Mouse (Mus musculus) CH12.LX (cell line): ENCODE results near the gene Pbrm1. TPM values are rescaled to one million over a fixed set of nuclear protein-coding genes. Genes with fewer than 3 reads are reported as not detected.

Experiments
- DNase-seq: peaks from one replicate; pipeline ENCODE4 v3.0.0-alpha.2; 2013; ENCODE audit errors: extremely low read depth
- H3K27ac ChIP-seq: 2 replicates; pipeline ENCODE4 v1.5.1; 2012; ENCODE audit warnings: low read depth, mild to moderate bottlenecking, control low read depth, moderate library complexity; ENCODE audit not compliant: insufficient read depth
- H3K27me3 ChIP-seq: replicated peaks from 2 replicates; pipeline ENCODE3; 2012; ENCODE audit warnings: inconsistent platforms
- H3K36me3 ChIP-seq, 2 experiments: replicated peaks in 1 of 2; 2 replicates each; pipeline versions ENCODE3 to v1.6.1; 2012; ENCODE audit warnings: inconsistent platforms in 1 of 2, low read length in 1 of 2, mild to moderate bottlenecking in 1 of 2, mixed read lengths in 1 of 2, moderate library complexity in 1 of 2; ENCODE audit not compliant: control insufficient read depth in 1 of 2, insufficient read depth in 1 of 2
- H3K4me1 ChIP-seq, 2 experiments: 2 replicates each; pipeline ENCODE4 v1.6.1; 2012; ENCODE audit warnings: inconsistent platforms in 1 of 2, moderate library complexity in 1 of 2; ENCODE audit not compliant: insufficient read depth in 2 of 2, control insufficient read depth in 1 of 2
- H3K4me2 ChIP-seq: 2 replicates; pipeline ENCODE4 v1.6.1; 2012; ENCODE audit warnings: low read depth, mild to moderate bottlenecking, control low read depth; ENCODE audit not compliant: poor library complexity, insufficient read depth, severe bottlenecking
- H3K4me3 ChIP-seq, 3 experiments: fragments of 150-350 bp in 1 of 3; sonication (generic) in 1 of 3; replicated peaks in 1 of 3; 2 replicates each; pipeline versions ENCODE3 to v1.5.1; 2011 to 2012; ENCODE audit warnings: low read depth in 2 of 3, low read length in 2 of 3, mild to moderate bottlenecking in 2 of 3, moderate library complexity in 2 of 3, control low read depth in 1 of 3, improper control_type of control experiment in 1 of 3, inconsistent platforms in 1 of 3, mixed read lengths in 1 of 3; ENCODE audit not compliant: poor library complexity in 1 of 3
- H3K79me2 ChIP-seq: replicated peaks from 2 replicates; pipeline ENCODE4 v1.6.1; 2012; ENCODE audit warnings: mild to moderate bottlenecking, moderate library complexity; ENCODE audit not compliant: control insufficient read depth, poor library complexity, insufficient read depth, severe bottlenecking; ENCODE audit errors: extremely low read depth
- H3K9ac ChIP-seq: 2 replicates; pipeline ENCODE4 v1.6.1; 2012; ENCODE audit warnings: low read depth, mild to moderate bottlenecking, control low read depth, moderate library complexity; ENCODE audit not compliant: insufficient read depth
- H3K9me3 ChIP-seq: replicated peaks from 2 replicates; pipeline ENCODE3; 2012; ENCODE audit warnings: low read length, inconsistent platforms, mixed read lengths
- BHLHE40 ChIP-seq: IDR thresholded peaks from 2 replicates; pipeline ENCODE4 v1.6.1; 2011; ENCODE audit warnings: mild to moderate bottlenecking, low read depth, low read length, improper control_type of control experiment
- CHD2 ChIP-seq: IDR thresholded peaks from 2 replicates; pipeline ENCODE4 v1.6.1; 2011; ENCODE audit warnings: low read length, improper control_type of control experiment
- CTCF ChIP-seq, 2 experiments: IDR thresholded peaks in 1 of 2; conservative IDR thresholded peaks in 1 of 2; 2 replicates each; pipeline ENCODE4 v1.5.1; 2011 to 2012; ENCODE audit warnings: low read depth in 2 of 2, low read length in 2 of 2, improper control_type of control experiment in 1 of 2, inconsistent platforms in 1 of 2, mild to moderate bottlenecking in 1 of 2, moderate library complexity in 1 of 2
- ELF1 ChIP-seq: IDR thresholded peaks from 2 replicates; pipeline ENCODE4 v1.6.1; 2014; ENCODE audit warnings: low read depth, mild to moderate bottlenecking, inconsistent platforms, low read length, improper control_type of control experiment
- GABPA ChIP-seq: IDR thresholded peaks from 2 replicates; pipeline ENCODE4 v1.6.1; 2012; ENCODE audit warnings: low read depth, low read length, improper control_type of control experiment, inconsistent platforms; ENCODE audit not compliant: insufficient replicate concordance
- IRF4 ChIP-seq: IDR thresholded peaks from 2 replicates; pipeline ENCODE4 v1.6.1; 2014; ENCODE audit warnings: low read depth, mild to moderate bottlenecking, inconsistent platforms, low read length, improper control_type of control experiment
- JUND ChIP-seq: conservative IDR thresholded peaks from 2 replicates; pipeline ENCODE4 v1.6.1; 2011; ENCODE audit warnings: low read depth, low read length, improper control_type of control experiment
- MAX ChIP-seq: IDR thresholded peaks from 2 replicates; pipeline ENCODE4 v1.6.1; 2011; ENCODE audit warnings: low read length, improper control_type of control experiment
- MYC ChIP-seq: IDR thresholded peaks from 2 replicates; pipeline ENCODE4 v1.6.1; 2011; ENCODE audit warnings: low read depth, mild to moderate bottlenecking, improper control_type of control experiment, low read length
- POLR2A ChIP-seq: IDR thresholded peaks from 2 replicates; pipeline ENCODE4 v1.6.1; 2011; ENCODE audit warnings: low read depth, mild to moderate bottlenecking, improper control_type of control experiment, low read length
- RAD21 ChIP-seq: IDR thresholded peaks from 2 replicates; pipeline ENCODE4 v1.6.1; 2011; ENCODE audit warnings: low read depth, mild to moderate bottlenecking, low read length, improper control_type of control experiment, moderate library complexity
- RCOR1 ChIP-seq: conservative IDR thresholded peaks from 2 replicates; pipeline ENCODE4 v1.6.1; 2012; ENCODE audit warnings: low read depth, mild to moderate bottlenecking, inconsistent platforms, low read length, improper control_type of control experiment
- TBP ChIP-seq: conservative IDR thresholded peaks from 2 replicates; pipeline ENCODE4 v1.6.1; 2011; ENCODE audit warnings: low read depth, low read length, improper control_type of control experiment
- ZC3H11A ChIP-seq: IDR thresholded peaks from 2 replicates; pipeline ENCODE4 v1.6.1; 2012; ENCODE audit warnings: low read depth, mild to moderate bottlenecking, inconsistent platforms, low read length, improper control_type of control experiment
- dilution Hi-C: fragments of 300-500 bp; cut with MboI; formaldehyde crosslinking; loops from 2 replicates; pipeline ENCODE4 v1.14.3; 2020; ENCODE audit warnings: low sequenced_read_pairs; ENCODE audit not compliant: extremely low pct_unique_long_range_greater_than_20kb, extremely low pct_ligation_motif_present
- in situ Hi-C: fragments of 300-500 bp; cut with MboI; formaldehyde crosslinking; loops from 3 replicates; pipeline ENCODE4 v1.14.3; 2019; ENCODE audit warnings: low sequenced_read_pairs, low pct_ligation_motif_present, low pct_unique_long_range_greater_than_20kb, mixed read lengths
- polyA plus RNA-seq: library from polyadenylated mRNA; unstranded; fragments of >175 nt; gene quantifications from 2 replicates; pipeline ENCODE4 v1.2.1, GENCODE M21; 2012; ENCODE audit warnings: low read depth; ENCODE audit not compliant: insufficient read length
- total RNA-seq, 2 experiments: library from RNA; depleted of rRNA; stranded (reverse); fragments of 300-350 nt in 1 of 2; fragments of >200 nt in 1 of 2; gene quantifications; 2 replicates each; pipeline ENCODE4 v1.2.3; 2012 to 2014

Gene Pbrm1
- total and polyA plus RNA-seq, 3 experiments = 20.4 to 28.8 (median 22.6) TPM

GRCm38 (mm10) chr14:31001307-31002205 is 17.4 kb upstream of the Pbrm1 start, which contains the start of the genes Glt8d1 and Spcs1 (continued):
- TF ChIP-seq CTCF (conservative IDR thresholded peaks at IDR 0.05 in 1 of 2, IDR thresholded peaks at IDR 0.05 in 1 of 2; ENCODE audit: low read depth in 2 of 2, low read length in 2 of 2) (no peak), RAD21 (no peak), BHLHE40 (0 out of 2 replicates have a peak, but pooled peaks have one; percentile 4), TBP (no peak), POLR2A (peak; percentile 85), JUND (no peak), RCOR1 (0 out of 2 replicates have a peak, but pooled peaks have one; percentile 11), CHD2 (0 out of 2 replicates have a peak, but pooled peaks have one; percentile 26), IRF4 (peak; percentile 3; the same call in 1 of the 2 replicates), ELF1 (peak; percentile 67), GABPA (no peak), MAX (peak; percentile 93)

DNA sequence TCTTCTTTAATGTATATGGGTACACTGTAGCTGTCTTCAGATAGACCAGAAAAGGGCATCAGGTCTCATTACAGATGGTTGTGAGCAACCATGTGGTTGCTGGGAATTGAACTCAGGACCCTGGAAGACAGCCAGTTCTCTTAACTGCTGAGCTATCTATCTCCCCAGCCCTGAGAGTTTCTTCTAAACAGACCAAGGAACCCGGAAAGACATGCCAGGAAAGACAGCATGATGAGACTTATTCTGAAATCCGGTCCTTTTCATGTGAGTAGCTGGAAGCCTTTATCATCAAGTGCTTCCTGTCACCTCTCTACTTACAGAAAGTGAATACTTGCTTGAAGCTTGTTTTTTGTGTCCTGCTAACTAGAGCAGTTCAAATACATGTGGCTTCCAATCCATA is 14.4 kb upstream of the Pbrm1 start:
- TF ChIP-seq MAX = no peak
- no peak for TF ChIP-seq RCOR1
- TF ChIP-seq MYC = no peak
- TF ChIP-seq, all 38 proteins: peak for 0
- DNase-seq = no peak
- Histone ChIP-seq H3K79me2 (peaks cover 7% of the 10 kb centered on the region), H3K4me1 (peaks cover 3 to 14% of the 10 kb centered on the region in 2 experiments), H3K4me2 (no peak overlapping the region), H3K27me3 (no peaks in the 10 kb centered on the region), H3K27ac (no peak overlapping the region), H3K9me3 (no peaks in the 10 kb centered on the region), H3K9ac (no peak overlapping the region), H3K36me3 (peaks cover 7 to 26% of the 10 kb centered on the region in 2 experiments), H3K4me3 (no peak overlapping the region)
- dilution Hi-C loops (no loop called here), in situ Hi-C loops (no loop called here)

DNA sequence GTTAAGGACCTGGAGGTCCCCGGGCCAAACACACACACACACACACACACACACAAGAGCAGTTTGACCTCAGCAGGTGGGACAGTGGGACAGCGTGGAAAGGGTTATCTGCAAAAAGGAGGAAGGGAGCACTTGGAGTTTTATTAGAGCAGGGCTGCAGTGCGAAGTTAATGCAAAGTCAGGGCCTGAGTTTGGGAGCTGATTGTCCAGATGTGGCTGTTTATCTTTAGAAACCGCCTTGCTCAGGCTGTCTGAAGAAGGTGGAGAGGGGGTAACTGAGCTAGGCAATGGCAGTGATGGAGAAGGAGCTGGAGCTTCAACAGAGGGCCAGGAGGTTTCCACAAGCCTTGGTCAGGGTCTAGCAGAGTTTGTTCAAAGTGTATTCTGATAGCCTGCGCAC is 12.2 kb upstream of the Pbrm1 start:
- H3K27ac ChIP-seq = no peak overlapping the region
- no peak for TF ChIP-seq TBP
- no peak for TF ChIP-seq CHD2
- no peak for TF ChIP-seq ZC3H11A
- TF ChIP-seq, all 38 proteins: peak for 0
- Histone ChIP-seq H3K4me2 (no peak overlapping the region), H3K9ac (no peak overlapping the region), H3K4me3 (no peak overlapping the region), H3K79me2 (peaks cover 3% of the 10 kb centered on the region; the same call in 1 of the 2 replicates), H3K27me3 (no peaks in the 10 kb centered on the region), H3K9me3 (no peaks in the 10 kb centered on the region), H3K36me3 (peaks cover 24 to 44% of the 10 kb centered on the region in 2 experiments), H3K4me1 (peaks cover 3 to 8% of the 10 kb centered on the region in 2 experiments)
- dilution Hi-C loops (no loop called here), in situ Hi-C loops (no loop called here)
- DNase-seq = no peak
